Mouse (Mus musculus): ENCODE measurements around the gene Rtn1.

- TF ChIP-seq CTCF (conservative IDR thresholded peaks at IDR 0.05; ENCODE audit: low read length) = no peak
- no peak for TF ChIP-seq NANOG (IDR thresholded peaks at IDR 0.05; ENCODE audit: borderline replicate concordance, low read length)
Observed at GRCm38 (mm10) chr12:72223557-72224102, 185.2 kb downstream of the Rtn1 start.

All from E14TG2a.4 (cell line).